Mouse (Mus musculus) macrophage (primary cell): Measurements from ENCODE around the gene Gpc5. TPM values are rescaled to one million over a fixed set of nuclear protein-coding genes. Genes with fewer than 3 reads are reported as not detected.

ENCODE experiments used
- H3K27ac ChIP-seq: fragments of 350-480 bp; formaldehyde crosslinking; 2 replicates; pipeline ENCODE4 v1.9.0; 2021
- H3K36me3 ChIP-seq: fragments of 350-480 bp; formaldehyde crosslinking; 2 replicates; pipeline ENCODE4 v1.9.0; 2021; ENCODE audit errors: inconsistent target
- H3K4me3 ChIP-seq: fragments of 350-480 bp; formaldehyde crosslinking; 2 replicates; pipeline ENCODE4 v1.9.0; 2021; ENCODE audit errors: inconsistent target
- H3K79me2 ChIP-seq: fragments of 350-480 bp; formaldehyde crosslinking; 2 replicates; pipeline ENCODE4 v1.9.0; 2021; ENCODE audit errors: inconsistent target
- WGBS: methylation state at CpG from one replicate; pipeline ENCODE4 v1.1.7; 2026; ENCODE audit warnings: inconsistent platforms; ENCODE audit not compliant: missing documents; 5-methylcytosine and 5-hydroxymethylcytosine counted together
- polyA plus RNA-seq: library from polyadenylated mRNA; stranded (reverse); fragments of 250-400 nt; gene quantifications from 3 replicates; pipeline ENCODE4 v1.2.4, GENCODE M21; 2018; ENCODE audit warnings: inconsistent platforms

The Gpc5 gene
- polyA plus RNA-seq, 1 experiment from 2014 or later, result not detected

- Histone ChIP-seq H3K79me2 (no peaks in the 10 kb centered on the region), H3K4me3 (no peak overlapping the region), H3K36me3 (no peaks in the 10 kb centered on the region), H3K27ac (no peak overlapping the region)
- WGBS, result 90% methylated on average over 4 of the region's 4 CpGs
These were observed 1095.0 kb downstream of the Gpc5 start for GRCm38 (mm10) chr14:116186981-116187380.

GRCm38 (mm10) chr14:116206977-116207376, 1115.0 kb downstream of the Gpc5 start:
- 45% methylated on average over 6 of the region's 6 CpGs for WGBS
- no peak overlapping the region for H3K4me3 ChIP-seq
- no peaks in the 10 kb centered on the region for H3K36me3 ChIP-seq
- H3K79me2 ChIP-seq, result no peaks in the 10 kb centered on the region
- no peak overlapping the region for H3K27ac ChIP-seq

GRCm38 (mm10) chr14:116208581-116208980, 1116.6 kb downstream of the Gpc5 start:
- Histone ChIP-seq H3K36me3 (no peaks in the 10 kb centered on the region), H3K79me2 (no peaks in the 10 kb centered on the region), H3K27ac (no peak overlapping the region), H3K4me3 (no peak overlapping the region)
- 94% methylated on average over 3 of the region's 3 CpGs for WGBS

GRCm38 (mm10) chr14:116209045-116209444, 1117.0 kb downstream of the Gpc5 start:
- Histone ChIP-seq H3K36me3 (no peaks in the 10 kb centered on the region), H3K4me3 (no peak overlapping the region)
- WGBS, result 68% methylated on average over 5 of the region's 5 CpGs

GRCm38 (mm10) chr14:116210304-116210703, 1118.3 kb downstream of the Gpc5 start:
- no peaks in the 10 kb centered on the region for H3K36me3 ChIP-seq
- no peak overlapping the region for H3K4me3 ChIP-seq
- no peak overlapping the region for H3K27ac ChIP-seq
- 56% methylated on average over 6 of the region's 6 CpGs for WGBS
- no peaks in the 10 kb centered on the region for H3K79me2 ChIP-seq

More at GRCm38 (mm10) chr14:116209045-116209444, 1117.0 kb downstream of the Gpc5 start:
- H3K79me2 ChIP-seq, result no peaks in the 10 kb centered on the region
- no peak overlapping the region for H3K27ac ChIP-seq

GRCm38 (mm10) chr14:116212029-116212428, 1120.0 kb downstream of the Gpc5 start:
- no peaks in the 10 kb centered on the region for H3K79me2 ChIP-seq
- no peak overlapping the region for H3K27ac ChIP-seq
- H3K36me3 ChIP-seq, result no peaks in the 10 kb centered on the region
- H3K4me3 ChIP-seq, result no peak overlapping the region

GRCm38 (mm10) chr14:116258126-116258525, 1166.1 kb downstream of the Gpc5 start:
- no peaks in the 10 kb centered on the region for H3K36me3 ChIP-seq
- whole genome bisulfite sequencing, result 89% methylated on average over 1 of the region's 1 CpGs
- H3K79me2 ChIP-seq, result no peaks in the 10 kb centered on the region
- no peak overlapping the region for H3K4me3 ChIP-seq
- no peak overlapping the region for H3K27ac ChIP-seq

- Histone ChIP-seq H3K27ac (no peak overlapping the region), H3K36me3 (no peaks in the 10 kb centered on the region), H3K4me3 (no peak overlapping the region), H3K79me2 (no peaks in the 10 kb centered on the region)
- WGBS, result 75% methylated on average over 2 of the region's 2 CpGs
These were observed 1216.5 kb downstream of the Gpc5 start for GRCm38 (mm10) chr14:116308541-116308940.

- no peak overlapping the region for H3K4me3 ChIP-seq
- no peaks in the 10 kb centered on the region for H3K36me3 ChIP-seq
- no peak overlapping the region for H3K27ac ChIP-seq
- no peaks in the 10 kb centered on the region for H3K79me2 ChIP-seq
These were observed 1225.5 kb downstream of the Gpc5 start for GRCm38 (mm10) chr14:116317491-116317890.

- Histone ChIP-seq H3K79me2 (no peaks in the 10 kb centered on the region), H3K36me3 (no peaks in the 10 kb centered on the region), H3K27ac (no peak overlapping the region), H3K4me3 (no peak overlapping the region)
- WGBS, result 96% methylated on average over 4 of the region's 4 CpGs
These were observed 1244.2 kb downstream of the Gpc5 start for GRCm38 (mm10) chr14:116336182-116336581.

GRCm38 (mm10) chr14:116338395-116338794, 1246.4 kb downstream of the Gpc5 start:
- 77% methylated on average over 3 of the region's 3 CpGs for WGBS

GRCm38 (mm10) chr14:116348560-116348959, 1256.5 kb downstream of the Gpc5 start:
- Histone ChIP-seq H3K79me2 (no peaks in the 10 kb centered on the region), H3K36me3 (no peaks in the 10 kb centered on the region), H3K4me3 (no peak overlapping the region), H3K27ac (no peak overlapping the region)
- WGBS, result 77% methylated on average over 3 of the region's 3 CpGs

More at GRCm38 (mm10) chr14:116338395-116338794, 1246.4 kb downstream of the Gpc5 start:
- Histone ChIP-seq H3K36me3 (no peaks in the 10 kb centered on the region), H3K4me3 (no peak overlapping the region), H3K79me2 (no peaks in the 10 kb centered on the region), H3K27ac (no peak overlapping the region)

- H3K4me3 ChIP-seq, result no peak overlapping the region
- 82% methylated on average over 2 of the region's 2 CpGs for WGBS
- H3K36me3 ChIP-seq, result no peaks in the 10 kb centered on the region
- H3K79me2 ChIP-seq, result no peaks in the 10 kb centered on the region
- H3K27ac ChIP-seq, result no peak overlapping the region
These were observed 1292.6 kb downstream of the Gpc5 start for GRCm38 (mm10) chr14:116384602-116385001.

GRCm38 (mm10) chr14:116415511-116415910, 1323.5 kb downstream of the Gpc5 start:
- Histone ChIP-seq H3K4me3 (no peak overlapping the region), H3K27ac (no peak overlapping the region), H3K36me3 (no peaks in the 10 kb centered on the region), H3K79me2 (no peaks in the 10 kb centered on the region)
- WGBS, result 76% methylated on average over 3 of the region's 3 CpGs

GRCm38 (mm10) chr14:116448219-116448618, 1356.2 kb downstream of the Gpc5 start:
- 36% methylated on average over 4 of the region's 4 CpGs for WGBS
- Histone ChIP-seq H3K4me3 (no peak overlapping the region), H3K27ac (no peak overlapping the region), H3K79me2 (no peaks in the 10 kb centered on the region), H3K36me3 (no peaks in the 10 kb centered on the region)

- H3K36me3 ChIP-seq, result no peaks in the 10 kb centered on the region
- no peak overlapping the region for H3K27ac ChIP-seq
- 77% methylated on average over 3 of the region's 3 CpGs for WGBS
- H3K4me3 ChIP-seq, result no peak overlapping the region
- no peaks in the 10 kb centered on the region for H3K79me2 ChIP-seq
These were observed 1361.3 kb downstream of the Gpc5 start for GRCm38 (mm10) chr14:116453356-116453755.
